Mouse (Mus musculus): ENCODE measurements around the gene Fez1.

GRCm38 (mm10) chr9:36923753-36924152 is 102.1 kb downstream of the Fez1 start:
- no peak for TF ChIP-seq POLR2A (IDR thresholded peaks at IDR 0.05; ENCODE audit: low read depth, low read length)
- TF ChIP-seq CTCF (IDR thresholded peaks at IDR 0.05; ENCODE audit: extremely low read depth, insufficient read length, insufficient replicate concordance, low read depth, low read length): no peak

Measured in small intestine, adult 2 months (tissue).